Mouse (Mus musculus) heart, postnatal 36 days (tissue): ENCODE measurements around the gene Ccdc173. TPM values are rescaled to one million over a fixed set of nuclear protein-coding genes. Genes with fewer than 3 reads are reported as not detected.
"Not testable (repeated sequence)": the region's sequence is repeated elsewhere in the genome, so short reads cannot be mapped to it uniquely, and the experiment has no call there.

Source experiments
- DNase-seq, 2 experiments: peaks; one replicate each; pipeline ENCODE4 v3.0.0; 2021 to 2022
- intact Hi-C: fragments of 180-260 bp; cut with DNase I; formaldehyde crosslinking; loops from one replicate; pipeline ENCODE4 v1.15.1; 2025
- total RNA-seq, 2 experiments: library from RNA; stranded (reverse); gene quantifications; 2 replicates each; pipeline ENCODE4 v1.2.3; 2021

Gene Ccdc173
- total RNA-seq, result under 1 TPM; 0.36 to 0.65 TPM

DNA sequence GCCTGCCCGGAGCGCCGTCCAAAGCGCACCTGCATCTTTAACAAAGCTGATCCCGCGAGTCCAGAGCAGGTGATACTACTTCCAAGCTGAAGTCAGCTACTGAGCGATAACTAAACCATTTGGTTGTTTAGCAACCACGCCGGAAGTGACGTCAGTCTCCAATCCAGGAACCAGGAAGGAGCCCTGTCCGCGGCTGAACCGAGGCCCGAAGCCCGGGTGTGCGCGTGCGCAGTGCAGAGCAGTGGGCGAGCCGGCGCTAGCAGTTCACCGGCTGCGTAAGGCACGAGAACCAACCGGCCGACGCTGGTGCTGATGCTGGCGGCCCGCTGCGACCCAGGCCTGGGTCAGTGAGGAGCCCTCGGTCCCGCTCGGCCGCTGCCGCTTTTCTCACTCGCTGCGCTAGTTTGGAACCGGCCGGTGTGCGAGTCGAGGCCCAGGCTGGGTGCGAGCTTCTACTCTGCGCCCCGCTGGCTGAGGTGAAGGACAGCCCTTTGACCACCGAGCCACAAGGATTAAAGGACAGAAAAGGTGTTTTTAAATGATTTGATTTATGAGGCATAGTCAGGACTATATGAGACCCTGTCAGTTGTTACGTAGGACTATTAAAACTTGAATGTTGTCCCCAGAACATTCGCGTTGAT is at the start of gene Ccdc173, which contains the start of gene Phospho2:
Gene Ccdc173, minus strand, starts transcription at position 147 of the 641 bp plus-strand sequence.
Gene Phospho2, plus strand, starts transcription at position 195 of the 641 bp plus-strand sequence.
- intact Hi-C loops, result loop anchor here (2.0 kb wide), 2 partner anchors 67 to 155 kb away; partner anchors contain the start of gene Ppig
- DNase-seq, result peak; percentile 97 to 98

DNA sequence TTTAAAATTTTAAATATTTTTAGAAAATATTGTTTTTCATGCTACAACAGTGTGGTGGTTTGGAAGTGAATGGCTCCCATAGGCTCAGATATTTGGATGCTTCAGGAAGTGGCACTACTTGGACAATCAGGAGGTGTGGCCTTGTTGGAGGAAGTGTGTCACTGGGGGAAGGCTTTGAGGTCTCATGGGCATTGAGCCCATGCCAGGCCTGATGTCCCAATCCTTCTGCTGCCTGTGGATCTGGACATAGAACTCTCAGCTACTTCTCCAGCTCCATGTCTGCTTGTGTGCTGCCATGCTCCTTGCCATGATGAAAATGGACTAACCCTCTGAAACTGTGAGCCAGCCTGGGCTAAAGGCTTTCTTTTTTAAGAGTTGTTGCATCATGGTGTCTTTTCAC is 49.3 kb upstream of the Ccdc173 start:
- no peak for DNase-seq
- intact Hi-C loops, result no loop called here

DNA sequence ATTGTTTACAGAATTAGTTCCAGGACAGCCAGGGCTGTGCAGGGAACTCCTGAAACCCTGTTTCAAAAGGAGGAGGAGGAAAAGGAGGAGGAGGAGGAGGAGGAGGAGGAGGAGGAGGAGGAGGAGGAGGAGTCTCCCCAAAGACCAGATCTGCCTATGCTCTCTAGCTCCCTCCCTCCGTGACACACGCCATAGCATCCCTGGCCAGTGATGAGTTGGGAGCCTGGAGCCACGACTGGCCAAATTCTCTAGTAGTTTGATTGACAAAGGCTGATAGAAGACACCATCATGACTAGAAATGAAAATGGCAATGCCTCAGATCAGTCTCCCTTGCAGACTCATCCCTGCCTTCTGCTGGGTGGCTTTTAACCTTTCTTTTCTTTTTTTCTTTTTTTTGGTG is 48.6 kb upstream of the Ccdc173 start:
- intact Hi-C loops, result no loop called here
- DNase-seq, result no peak

DNA sequence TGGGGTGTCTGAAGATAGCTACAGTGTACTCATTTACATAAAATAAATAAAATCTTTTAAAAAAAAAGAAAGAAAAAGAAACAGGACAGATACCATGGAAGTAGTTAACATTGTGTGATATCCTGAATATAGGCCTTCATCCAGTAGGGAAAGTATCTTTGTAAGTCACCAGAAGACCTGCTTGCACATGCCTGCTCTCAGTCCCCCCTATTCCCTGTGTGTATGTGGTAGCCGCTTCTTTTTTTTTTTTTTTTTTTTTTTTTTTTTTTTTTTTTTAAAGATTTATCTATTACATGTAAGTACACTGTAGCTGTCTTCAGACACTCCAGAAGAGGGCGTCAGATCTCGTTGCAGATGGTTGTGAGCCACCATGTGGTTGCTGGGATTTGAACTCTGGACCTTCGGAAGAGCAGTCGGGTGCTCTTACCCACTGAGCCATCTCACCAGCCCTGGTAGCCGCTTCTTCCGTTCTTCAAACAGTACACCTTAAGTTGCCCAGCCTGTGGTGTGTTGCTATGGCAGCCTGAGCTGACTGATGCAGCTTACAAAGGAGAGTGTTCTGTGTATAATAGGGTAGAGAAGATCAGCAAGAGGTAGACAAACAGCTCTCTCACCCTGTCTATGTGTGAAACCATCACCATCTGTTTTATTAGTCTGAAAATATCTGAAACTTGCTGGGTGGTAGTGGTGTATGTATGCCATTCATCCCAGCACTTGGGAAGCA is 48.0 kb upstream of the Ccdc173 start:
- no peak for DNase-seq
- intact Hi-C loops, result no loop called here

DNA sequence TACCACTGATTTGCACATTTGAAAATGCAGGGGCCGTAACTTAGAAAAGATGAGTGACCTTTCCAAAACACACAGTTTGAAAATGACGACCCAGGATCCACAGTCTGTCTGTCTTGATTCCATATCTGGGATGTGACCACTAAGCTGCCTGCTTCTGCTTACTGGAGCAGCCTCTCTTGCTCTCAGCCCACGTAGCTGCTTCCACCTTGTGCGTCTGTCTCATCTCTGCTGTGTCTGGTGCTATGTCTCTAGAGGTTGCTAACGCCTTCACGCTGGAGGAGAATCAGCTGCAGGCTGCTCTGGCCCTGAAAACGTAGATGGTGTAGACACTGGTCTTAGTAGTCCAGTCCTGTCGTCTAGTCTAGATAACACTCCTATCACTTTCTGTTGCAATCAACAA is 40.7 kb upstream of the Ccdc173 start:
- DNase-seq, result no peak
- intact Hi-C loops, result no loop called here

DNA sequence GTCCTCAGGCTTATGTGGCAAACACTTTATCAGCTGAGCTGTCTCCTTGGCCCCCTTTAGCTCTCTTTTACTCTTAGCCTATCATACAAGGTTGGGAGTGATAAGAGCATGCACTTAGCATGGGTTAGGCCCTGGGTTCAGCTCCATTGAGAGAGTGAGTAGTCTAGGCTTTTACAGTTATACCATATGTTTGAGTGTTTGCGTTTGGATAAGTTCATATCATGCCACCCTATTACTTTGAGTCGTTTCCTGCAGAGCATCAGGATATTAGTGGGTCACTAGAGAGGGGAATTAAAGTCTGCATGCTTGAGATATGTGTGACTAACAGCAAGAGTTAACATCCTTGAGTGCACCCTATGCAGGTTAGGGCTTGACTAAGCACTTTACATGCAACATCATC is 40.3 kb upstream of the Ccdc173 start:
- no peak for DNase-seq
- intact Hi-C loops, result no loop called here

DNA sequence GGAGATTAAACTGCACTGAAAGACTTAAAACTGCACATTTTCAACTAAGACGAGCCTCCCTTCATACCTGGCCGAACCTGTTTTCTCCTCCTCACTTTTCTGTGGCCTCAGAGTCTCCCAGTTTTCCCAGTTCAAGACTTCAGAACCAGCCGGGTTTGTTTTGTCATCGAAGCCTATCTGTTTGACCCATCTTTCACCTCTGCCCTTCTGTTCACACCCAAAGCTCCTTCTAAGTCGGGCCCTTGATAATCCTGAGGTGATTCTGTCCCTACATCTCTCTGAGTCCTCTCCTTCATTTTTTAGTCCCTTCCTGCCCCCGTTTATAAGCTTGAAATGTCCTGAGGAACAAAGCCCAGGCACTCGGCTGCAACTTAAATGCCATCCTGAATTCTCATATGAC is 38.7 kb upstream of the Ccdc173 start:
- intact Hi-C loops, result no loop called here
- DNase-seq, result no peak

DNA sequence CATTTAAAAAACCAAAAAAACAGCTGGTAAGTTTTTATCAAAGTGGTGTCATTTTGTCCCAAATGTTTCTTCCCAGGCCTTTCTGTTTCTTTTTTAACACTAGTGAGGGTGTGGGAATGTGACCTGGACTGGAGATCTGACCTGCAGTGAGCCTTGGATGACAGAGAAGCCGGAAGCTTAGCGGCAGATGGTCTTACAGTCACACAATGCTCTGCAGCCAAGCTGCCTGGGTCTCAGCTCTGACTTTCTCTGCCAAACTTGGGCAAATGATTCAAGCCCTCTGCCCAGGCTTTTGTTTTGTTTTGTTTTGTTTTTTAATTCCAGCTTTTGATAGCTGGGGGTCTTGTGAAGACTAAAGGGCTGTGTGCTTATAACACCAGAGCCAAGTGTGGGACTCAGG is 37.0 kb upstream of the Ccdc173 start:
- DNase-seq, result no peak

DNA sequence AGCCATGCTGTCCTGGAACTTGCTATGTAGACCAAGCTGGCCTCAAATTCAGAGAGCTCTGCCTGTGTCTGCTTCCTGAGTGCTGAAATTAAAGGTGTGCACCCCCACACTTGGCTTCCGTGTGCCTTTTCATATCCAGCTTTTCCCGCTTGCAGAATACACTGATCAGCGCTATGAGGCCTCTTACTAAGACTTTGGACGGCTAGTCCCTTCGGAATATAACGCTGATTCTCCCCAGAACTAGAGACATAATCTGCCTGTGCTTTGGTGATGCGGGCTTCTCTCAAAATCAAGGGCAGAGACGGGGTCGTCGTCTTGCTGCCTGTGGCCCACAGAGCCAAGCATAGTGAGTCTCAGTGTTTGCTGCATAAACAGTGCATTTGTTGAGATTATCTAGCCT is 36.5 kb upstream of the Ccdc173 start:
- intact Hi-C loops, result no loop called here
- no peak for DNase-seq

More for the DNA sequence above, 37.0 kb upstream of the Ccdc173 start:
- intact Hi-C loops, result no loop called here

DNA sequence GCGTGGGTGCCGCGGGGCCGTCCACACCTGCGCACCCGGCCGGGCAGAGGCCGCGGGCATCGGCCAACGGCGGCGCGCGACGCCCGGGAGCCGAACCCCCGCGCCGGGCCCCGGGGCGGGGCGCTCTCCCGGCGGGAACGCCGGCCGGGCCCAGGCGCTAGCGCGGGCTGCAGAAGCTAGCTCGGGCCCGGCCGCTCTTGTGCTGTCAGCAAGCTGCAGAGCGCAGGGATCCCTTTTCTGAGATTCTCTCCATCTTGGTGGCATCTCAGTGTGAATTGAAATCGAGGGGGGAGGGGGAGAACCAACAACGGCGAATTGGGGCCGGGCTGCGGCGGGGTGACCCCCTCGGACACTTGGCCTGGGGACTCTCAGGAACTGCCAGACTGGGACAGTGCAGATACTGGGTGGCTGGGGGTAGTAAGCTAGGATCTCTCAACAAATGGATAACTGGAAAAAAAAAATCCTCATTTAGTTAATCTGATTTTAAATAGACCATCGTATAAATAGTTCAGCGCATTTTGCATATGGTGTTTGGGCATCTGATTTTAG is 33.8 kb upstream of the Ccdc173 start:
- peak in 1 of 2 experiments; percentile 32 for DNase-seq
- intact Hi-C loops, result loop anchor here (1.0 to 2.0 kb wide), 2 partner anchors 20 to 38 kb away; partner anchors contain the start of gene Ssb

DNA sequence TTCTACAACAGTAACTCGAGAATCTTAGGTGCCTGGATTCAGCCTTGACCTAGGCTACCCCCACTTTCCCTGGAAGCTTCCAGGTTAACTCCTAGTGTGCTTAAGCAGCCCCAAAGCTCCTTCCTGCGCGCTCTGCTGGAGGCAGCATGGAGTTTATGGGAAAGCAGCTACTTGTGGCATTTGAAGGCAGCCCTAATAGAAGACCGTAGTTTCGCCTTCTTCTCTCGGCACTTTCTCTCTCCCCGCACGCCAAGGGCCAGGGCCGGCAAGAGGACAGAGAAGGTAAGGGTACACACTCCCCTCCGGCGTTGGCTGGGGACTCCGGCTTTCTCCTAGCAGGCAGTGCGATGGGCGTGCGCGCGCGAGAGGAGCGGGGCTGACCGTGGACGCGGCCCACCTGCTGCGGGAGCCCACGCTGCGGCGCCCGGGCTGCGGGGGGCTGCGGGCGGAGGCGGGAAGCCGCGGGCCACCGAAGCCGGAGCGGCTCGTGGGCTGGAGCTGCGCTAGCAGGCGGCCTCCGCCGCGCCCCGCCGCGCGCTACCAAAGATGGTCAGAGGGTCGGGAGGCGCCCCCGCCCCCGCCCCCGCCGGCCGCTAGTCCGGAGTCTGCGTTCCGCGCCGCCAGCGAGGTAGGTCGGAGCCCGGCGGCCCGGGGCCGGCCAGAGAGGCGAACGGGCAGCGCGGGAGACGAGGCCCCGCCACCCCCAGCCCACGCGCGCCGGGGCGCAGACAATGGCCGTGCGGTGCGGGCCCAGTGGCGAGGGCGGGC is 33.2 kb upstream of the Ccdc173 start:
- DNase-seq, result peak; percentile 42 to 56
- intact Hi-C loops, result loop anchor here (1.0 to 2.0 kb wide), 2 partner anchors 19 to 38 kb away; partner anchors contain the start of gene Ssb

DNA sequence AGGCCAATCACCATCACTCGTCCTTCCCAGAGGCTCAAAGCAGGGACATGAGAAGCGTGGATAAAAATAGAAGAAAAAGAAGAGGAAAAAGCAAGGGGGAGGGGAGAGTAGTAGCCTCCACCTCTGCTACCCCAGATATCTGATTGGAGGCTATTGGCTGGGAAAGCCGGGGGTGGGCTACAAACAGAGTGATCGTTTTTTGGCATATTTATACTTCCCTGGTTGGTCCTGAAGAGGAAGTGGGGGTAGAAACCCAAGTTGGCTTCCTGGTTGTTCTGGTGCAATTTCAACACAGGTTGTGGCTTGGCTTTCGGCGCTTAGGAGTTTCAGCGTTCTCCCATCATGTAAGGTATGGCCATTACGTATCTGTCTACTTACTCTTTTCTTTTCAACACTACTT is 32.3 kb upstream of the Ccdc173 start, which contains the start of gene Klhl23:
Gene Klhl23, plus strand, starts transcription at position 234 of the 400 bp plus-strand sequence.
- intact Hi-C loops, result loop anchor here (2.0 kb wide), 1 partner anchor 39 kb away; the partner anchor contains the start of gene Ssb
- DNase-seq, result peak; percentile 20 to 26

DNA sequence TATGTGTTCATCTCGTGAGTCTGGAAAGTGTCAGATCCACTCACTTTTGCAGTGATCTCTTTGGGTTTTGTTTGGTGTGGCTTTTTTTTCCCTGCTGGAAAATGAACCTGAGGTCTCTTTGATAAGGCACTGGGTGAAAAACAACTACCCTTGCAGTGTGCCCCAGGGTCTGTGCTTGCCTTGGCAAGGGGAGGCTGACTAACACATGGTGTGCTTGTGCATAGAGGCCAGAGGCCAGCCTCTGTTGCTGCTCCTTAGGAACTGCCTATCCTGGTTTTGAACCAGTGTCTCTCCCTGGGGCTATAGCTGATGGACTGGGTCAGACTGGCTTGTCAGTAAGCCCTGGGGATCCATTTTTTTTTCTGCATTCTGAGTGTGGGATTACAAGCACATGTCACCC is 30.8 kb upstream of the Ccdc173 start:
- intact Hi-C loops, result no loop called here
- no peak for DNase-seq

DNA sequence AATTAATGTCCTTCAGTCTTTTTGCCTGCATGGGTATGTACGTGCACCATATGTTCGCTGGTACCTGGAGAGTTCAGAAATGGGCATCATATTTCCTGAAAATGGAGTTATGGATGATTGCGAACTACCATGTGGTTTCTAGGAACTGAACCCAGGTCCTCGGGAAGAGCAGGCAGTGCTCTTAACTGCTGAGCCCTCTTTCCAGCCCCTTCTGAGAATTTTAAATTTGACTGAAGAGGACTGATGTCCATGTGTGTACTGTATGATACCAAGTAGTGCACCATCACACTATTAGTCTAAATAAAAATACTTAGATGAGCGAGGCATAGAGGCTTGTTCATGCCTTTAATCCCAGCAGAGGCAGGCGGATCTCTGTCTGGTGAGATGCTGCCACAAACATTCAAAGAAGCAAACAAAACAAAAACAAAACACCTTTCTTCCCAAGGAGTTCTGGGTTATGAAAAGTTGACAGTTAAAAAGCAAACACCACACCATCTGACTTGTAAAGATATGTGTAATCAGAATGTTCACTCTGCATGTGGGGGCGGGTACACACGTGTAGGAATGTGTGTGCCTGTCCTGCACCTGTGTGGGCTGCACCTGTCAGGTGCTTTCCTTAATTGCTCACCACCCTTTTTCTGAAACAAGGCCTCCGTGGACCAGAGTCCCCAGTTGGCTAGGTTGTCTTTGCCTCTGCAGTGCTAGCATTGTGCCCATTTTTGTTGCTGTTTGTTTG is 29.1 kb upstream of the Ccdc173 start:
- DNase-seq, result no peak
- intact Hi-C loops, result no loop called here

DNA sequence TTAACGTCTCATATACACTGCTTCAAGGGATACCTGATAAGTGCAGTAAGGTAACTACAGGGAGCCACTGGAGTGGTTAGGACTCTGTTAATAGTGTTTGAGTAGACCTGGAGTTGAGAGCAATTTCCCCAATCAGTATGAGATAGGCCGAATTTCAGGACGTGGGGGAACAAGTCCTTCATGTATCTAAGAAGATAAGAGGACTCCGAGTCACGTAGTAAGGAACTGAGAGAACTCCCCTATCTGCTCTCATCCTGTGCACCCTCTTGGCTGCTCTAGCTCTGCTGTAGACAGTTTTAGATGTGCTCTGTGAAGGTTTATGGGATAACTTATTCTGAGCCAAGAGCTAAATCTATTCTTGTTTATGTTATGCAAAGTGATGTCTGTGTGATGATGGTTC is 27.2 kb upstream of the Ccdc173 start:
- intact Hi-C loops, result no loop called here
- no peak for DNase-seq

DNA sequence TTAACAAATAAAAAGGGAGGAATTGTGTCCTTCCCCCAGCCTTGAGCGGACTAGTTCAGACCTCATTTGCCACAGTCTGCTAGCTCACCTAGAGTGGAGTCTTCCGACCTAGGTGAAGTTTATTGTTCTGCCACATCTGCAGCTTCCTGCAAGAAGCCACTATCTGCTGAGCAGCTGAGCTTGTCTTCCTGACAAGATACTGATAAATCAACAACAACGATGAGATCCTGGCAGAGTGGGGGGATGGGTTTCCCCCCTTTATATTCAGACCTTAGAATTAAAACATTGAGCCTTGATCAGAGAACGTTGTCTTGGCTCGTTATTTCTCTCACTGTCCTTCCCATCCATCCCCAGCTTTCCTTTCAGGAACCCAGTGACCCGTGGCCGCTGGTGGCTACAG is 22.0 kb upstream of the Ccdc173 start:
- DNase-seq, intact Hi-C loops: not testable (repeated sequence)

DNA sequence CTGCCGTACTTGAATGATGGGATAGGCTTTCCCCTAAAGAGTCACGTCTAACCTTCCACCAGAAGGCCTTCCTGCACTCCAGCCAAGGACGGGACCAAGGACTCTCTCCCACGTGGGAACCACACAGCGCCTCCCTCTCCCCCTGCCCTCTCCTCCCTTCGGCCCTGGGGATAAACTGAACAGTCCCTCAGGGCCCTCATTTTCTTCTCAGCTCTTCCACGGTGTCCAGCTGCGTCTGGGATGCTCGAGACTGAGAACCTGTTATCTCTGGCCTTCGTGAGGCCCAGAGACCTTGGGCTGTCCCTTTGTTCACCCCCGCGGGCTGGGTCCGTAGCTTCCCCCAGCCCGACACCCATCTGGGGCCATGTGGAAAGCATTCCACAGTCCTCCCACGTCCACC is 20.8 kb upstream of the Ccdc173 start:
- intact Hi-C loops, result no loop called here
- DNase-seq, result no peak

DNA sequence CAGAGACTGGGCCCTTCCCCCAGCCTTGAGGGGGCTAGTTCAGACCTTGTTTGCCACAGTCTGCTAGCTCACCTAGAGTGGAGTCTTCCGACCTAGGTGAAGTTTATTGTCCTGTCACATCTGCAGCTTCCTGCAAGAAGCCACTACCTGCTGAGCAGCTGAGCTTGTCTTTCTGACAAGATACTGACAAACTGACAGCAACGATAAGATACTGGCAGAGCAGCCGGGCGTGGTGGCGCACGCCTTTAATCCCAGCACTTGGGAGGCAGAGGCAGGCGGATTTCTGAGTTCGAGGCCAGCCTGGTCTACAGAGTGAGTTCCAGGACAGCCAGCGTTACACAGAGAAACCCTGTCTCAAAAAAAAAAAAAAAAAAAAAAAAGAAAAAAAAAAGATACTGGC is 15.3 kb upstream of the Ccdc173 start:
- not testable (repeated sequence) for DNase-seq
- intact Hi-C loops, result loop anchor here (5.0 kb wide), 1 partner anchor 78 kb away; no protein-coding TSS in a partner anchor

DNA sequence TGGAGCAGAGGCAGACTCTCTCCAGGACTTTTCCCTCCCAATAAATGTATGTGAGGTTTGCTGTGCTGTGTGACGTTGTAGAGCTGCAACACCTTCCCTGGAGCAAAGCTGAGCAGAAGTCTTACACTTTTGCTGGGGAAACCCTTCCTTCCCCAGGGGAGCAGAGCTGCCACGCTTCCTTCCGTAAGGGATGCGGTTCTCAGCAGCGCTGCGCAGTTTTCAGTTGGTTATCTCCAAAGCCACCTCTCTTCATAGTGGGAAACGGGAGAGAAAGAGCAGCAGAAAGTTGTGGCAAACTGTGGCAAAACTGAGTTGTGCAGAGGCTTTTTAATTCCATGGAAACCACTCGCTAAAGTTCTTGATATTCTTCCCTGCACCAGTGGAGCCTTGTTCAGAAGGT is 14.4 kb upstream of the Ccdc173 start:
- no peak for DNase-seq
- intact Hi-C loops, result loop anchor here (1.0 to 5.0 kb wide), 3 partner anchors 20 to 79 kb away; partner anchors contain the start of gene Ssb

DNA sequence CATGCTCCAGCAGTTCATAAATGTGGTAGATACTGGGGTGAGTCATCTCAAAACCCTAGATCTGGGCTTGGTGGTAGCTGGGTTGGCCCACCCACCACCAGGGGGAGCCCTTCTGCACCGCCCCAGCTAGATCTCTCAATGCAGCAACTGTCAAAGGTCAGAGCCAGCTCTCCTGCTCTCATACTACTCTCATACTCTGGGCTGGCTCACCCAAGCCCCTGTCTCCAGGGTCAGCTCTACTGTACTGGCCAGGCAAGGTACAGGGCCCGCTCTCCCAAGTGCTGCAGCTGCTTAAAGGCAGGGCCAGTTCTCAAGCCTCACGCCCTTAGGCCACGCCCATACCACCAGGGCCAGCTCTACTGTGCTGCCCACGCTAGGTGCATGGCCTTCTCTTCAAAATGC is 13.5 kb upstream of the Ccdc173 start:
- intact Hi-C loops, result loop anchor here (1.0 to 5.0 kb wide), 3 partner anchors 20 to 79 kb away; partner anchors contain the start of gene Ssb
- peak; percentile 80 to 83 for DNase-seq
